Mouse (Mus musculus) heart, adult 18-20 months (tissue): Measurements from ENCODE around the gene Srd5a1. TPM values are rescaled to one million over a fixed set of nuclear protein-coding genes. Genes with fewer than 3 reads are reported as not detected.
"Not testable (repeated sequence)": the region's sequence is repeated elsewhere in the genome, so short reads cannot be mapped to it uniquely, and the experiment has no call there.

ENCODE experiments used
- DNase-seq, 2 experiments: peaks; one replicate each; pipeline ENCODE4 v3.0.0; 2021 to 2022; ENCODE audit warnings: mixed read lengths in 1 of 2
- total RNA-seq, 2 experiments: library from RNA; stranded (reverse); gene quantifications; 2 replicates each; pipeline ENCODE4 v1.2.3; 2021

Srd5a1 gene
- total RNA-seq, 2 experiments from 2014 or later = 0.31 to 0.35 TPM

DNA sequence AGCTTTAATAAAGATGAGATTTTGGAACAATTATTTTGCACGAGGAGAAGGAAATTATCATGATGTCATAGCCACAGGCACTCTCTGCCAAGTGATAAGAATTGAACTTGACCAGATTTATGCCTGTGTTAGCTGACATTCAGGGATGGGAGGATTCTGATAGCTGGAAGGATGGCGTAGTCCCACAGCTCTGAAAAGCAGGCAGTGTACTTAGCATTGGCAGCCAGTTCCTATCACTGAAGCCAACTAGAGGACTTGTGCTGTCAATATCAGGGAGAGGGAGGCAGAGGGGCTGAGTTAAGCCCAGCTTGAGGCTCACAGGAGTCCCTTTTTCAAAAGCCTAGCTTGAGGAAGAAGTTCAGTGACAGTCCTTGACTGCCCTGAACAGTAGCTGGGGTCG, 13.3 kb upstream of the Srd5a1 start:
- DNase-seq = no peak

DNA sequence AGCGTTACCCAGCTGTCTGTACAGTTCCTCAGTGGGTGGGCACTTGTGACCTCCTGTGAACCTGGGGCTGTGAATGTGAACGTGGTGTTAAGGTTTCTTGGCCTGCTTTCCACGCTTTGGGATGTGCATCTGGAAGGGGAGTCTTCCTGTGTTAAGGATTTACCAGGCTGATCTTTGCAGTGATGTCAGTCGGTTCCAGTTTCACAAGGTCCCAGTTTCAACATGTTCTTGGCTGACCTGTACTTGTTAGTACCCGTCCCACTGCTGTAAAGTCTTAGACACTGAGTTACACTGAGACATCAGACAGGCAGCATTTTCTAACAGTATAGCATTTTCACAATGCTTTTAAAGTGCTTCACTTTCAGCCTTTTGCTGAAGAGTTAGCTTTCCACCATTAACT, 12.6 kb upstream of the Srd5a1 start:
- DNase-seq = no peak

DNA sequence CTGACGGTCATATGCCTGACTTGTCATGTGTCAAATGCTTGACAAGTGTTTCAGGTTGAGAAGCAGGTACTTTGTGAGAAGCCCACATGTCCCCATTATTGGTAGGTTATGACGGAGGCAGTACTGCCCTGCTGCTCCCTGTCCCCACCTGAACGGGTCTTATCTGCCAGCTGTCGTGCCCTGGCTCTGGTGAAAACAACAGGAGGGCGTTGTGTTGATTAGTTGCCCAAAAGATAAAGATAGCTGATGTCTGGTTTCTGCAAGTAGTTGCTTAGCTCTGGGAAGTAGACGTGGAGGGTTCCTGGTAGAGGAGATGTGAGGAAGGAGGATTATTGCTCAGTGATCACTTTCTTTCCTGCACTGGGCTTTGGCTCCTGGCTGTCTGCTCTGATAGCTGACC, 5.5 kb upstream of the Srd5a1 start:
- no peak for DNase-seq

DNA sequence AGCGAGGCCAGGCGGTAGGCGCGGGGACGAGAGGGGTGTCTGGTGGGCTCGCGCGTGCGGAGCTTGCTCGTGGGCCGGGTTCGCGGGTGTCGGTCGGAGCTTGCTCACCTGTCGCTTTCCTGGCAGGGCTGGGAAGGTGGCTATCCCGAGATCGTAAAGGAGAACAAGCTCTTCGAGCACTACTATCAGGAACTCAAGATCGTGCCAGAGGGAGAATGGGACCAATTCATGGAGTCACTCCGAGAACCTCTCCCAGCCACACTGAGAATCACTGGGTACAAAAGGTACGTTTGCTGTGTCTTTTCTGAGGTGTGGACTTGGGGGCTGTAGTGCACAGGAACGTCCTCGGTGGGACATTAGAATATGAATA, 918 bp upstream of the Srd5a1 start:
- no peak for DNase-seq

DNA sequence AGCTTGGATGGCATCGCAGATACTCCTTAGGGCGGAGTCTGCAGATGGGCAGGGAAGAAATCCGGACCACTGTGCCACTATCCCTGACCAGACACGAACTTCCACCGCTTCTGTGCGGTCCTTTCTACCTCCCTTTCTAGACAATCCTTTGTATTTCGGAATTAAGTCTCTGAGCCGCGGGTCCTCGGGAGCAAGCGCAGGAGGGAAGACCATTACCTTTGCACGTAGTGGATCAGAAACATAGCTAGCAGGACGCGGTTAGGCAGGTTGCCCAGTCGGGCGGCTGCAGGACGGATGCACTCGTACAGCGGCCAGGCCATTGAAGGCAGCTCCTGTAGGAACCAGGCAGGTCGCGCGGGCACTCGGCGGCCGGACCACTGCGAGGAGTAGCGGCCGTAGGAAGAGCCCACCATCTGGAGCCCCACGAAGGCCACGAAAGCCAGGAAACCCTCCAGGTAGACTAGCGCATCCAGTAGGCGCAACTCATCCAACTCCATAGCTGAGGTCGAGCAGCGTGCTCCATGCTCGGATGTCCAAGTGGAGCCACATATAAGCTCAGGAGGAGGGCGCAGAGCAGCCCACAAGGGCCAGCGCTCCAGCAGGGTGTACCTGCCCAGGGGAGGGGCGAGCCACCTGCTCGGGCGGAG, 368 bp downstream of the Srd5a1 start:
- peak in 1 of 2 experiments; percentile 31 for DNase-seq

DNA sequence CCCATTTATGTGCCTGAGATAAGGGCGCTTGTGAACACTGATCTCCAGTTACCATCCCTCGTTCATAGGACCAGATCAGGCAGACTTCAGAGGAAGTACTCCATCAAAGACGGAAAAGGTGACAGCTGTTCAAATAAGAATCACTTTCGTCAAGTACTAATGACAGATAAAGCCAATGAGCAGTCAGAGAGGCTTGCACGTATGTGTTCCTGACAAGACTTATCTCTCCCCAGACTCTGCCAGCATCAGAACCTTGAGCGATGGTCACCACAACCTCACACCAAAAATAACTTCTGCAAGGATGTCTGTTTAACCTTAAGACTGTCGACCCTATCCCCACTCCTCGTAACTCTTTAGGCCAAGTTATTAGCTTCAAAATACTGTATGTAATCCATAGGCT, 2.5 kb downstream of the Srd5a1 start:
- DNase-seq = no peak

DNA sequence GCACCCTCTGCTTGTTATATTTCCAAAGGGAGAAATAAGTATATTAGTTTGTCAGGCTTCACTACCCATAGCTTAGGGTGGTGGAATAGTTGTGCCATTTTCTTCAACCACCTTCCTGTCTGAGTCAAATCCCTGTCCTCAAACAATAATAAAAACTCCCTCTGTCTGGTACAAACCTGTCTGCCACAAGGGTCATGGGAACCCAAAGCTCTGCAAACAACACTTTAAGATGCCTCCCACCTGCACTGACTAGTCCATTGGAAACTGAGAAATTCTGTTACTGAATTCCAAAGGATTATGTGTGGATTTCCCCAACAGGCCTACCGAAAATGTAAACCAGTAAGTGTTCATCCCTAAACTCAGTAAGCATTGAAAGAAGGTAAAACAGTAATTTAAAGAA, 6.6 kb downstream of the Srd5a1 start:
- DNase-seq = no peak

DNA sequence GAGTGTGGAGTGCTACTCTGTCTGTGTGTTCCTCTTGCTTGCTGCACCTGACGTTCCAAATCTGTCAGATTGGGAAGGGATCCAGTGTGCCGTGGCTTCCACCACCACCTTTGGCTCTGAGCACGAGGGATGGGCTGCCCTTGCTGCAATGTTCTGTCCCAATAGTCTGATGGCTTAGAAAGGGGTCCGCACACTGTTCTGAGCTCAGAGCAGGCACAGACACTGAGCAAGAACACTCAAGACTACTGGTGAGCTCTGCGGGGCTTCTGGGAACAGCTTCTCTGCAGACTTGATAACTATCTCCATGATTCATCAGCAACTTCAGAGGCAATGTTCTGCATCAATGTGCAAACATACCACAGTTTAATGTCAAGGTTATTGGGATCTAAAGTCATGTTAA, 9.9 kb downstream of the Srd5a1 start:
- no peak for DNase-seq

DNA sequence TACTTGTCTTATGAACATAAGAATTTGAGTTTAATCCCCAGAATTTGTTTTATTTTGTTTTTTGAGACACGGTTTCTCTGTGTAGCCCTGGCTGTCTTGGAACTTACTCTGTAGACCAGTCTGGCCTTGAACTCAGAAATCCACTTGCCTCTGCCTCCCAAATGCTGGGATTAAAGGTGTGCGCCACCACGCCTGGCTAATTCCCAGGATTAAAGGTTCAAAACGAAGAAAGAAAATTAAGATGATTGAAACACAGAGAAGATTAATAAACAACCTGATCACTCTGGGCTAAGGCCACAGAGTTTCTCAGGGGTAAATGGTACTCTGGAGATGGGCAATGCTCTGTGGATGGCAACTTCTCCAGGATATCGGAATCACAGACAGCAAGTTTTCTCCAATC, 10.4 kb downstream of the Srd5a1 start:
- DNase-seq = not testable (repeated sequence)

DNA sequence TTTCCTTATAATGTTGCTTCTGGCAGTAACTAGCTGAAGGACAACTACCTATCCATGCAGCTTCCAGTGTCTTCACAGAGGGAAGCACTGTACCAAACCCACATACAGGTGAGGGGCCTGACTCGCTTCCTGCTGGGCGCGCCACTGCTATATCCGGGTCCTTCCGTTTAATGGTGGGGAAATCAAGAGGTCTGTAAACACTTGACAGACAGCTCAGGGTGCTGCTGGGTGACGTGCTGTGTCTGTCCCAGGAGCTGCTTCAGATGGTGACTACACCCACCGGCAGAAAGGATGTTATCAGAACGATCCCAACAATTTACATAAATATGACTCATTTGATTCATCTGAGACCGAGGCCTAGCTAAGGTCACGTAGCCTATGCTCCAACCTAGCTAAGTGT, 12.4 kb downstream of the Srd5a1 start:
- DNase-seq = no peak

DNA sequence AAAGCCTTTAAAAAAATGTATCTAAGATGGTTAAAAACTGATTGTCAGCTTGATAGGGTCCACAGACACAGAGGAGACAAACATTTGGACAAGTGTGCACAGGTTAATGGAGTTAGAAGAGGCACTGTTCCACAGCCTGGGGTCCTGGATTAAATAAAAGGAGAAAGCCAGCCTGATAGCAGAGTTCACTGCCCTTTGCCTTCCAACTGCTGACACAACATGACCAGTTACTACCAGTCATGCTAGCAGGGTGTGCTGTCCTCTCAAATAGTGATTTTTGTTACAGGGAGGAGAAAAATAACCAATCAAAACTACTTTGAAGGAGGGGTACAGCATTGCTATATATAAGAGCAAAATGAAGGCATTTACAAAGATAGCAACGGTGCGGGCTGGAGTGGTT, 14.7 kb downstream of the Srd5a1 start:
- no peak for DNase-seq

DNA sequence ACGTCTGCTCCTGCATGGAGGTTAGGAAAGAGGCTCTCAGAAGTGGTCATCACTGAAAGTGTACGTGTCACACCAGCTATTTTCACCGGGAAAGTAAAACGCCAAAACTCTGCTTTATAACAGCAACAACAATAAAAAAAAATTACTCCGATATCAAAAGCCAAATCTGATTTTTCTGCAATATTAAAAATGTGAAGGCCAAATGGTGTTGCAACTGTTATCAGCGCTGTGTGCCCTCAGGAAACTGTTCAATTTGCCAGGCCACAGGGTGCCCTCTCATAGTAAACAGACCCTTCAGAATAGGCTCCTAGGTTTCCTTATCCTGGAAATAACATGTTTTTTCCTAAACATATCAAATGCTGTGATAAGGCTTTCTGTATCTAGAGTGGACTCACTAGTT, 15.3 kb downstream of the Srd5a1 start:
- DNase-seq = no peak

DNA sequence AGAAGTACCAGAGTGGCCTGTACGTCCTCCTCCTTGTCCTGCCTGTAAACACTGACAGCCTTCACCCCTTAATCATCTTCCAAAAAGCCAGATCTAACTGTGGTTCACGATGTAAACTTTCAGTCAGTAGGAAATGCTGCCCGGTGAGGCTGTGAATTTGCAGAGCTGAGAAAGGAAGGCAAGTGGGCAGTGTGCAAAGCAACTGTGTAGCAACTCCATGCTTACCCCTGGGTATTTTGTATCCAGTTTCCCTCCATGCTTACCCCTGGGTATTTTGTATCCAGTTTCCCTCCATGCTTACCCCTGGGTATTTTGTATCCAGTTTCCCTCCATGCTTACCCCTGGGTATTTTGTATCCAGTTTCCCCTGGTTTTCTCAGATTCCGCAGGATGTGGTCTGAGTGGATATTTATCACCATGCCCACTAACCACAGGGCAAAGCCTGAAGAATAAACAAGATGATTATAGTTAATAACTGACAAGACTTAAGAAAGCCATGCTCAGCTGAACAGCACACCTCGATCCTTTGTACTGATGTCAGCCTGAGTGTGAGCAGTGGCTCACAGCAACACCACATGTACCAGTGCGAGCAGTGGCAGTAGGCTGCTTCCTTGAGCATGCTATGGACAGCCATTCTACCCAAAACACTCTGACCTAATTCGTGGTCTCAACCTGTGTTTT, 16.5 kb downstream of the Srd5a1 start:
- DNase-seq = no peak

DNA sequence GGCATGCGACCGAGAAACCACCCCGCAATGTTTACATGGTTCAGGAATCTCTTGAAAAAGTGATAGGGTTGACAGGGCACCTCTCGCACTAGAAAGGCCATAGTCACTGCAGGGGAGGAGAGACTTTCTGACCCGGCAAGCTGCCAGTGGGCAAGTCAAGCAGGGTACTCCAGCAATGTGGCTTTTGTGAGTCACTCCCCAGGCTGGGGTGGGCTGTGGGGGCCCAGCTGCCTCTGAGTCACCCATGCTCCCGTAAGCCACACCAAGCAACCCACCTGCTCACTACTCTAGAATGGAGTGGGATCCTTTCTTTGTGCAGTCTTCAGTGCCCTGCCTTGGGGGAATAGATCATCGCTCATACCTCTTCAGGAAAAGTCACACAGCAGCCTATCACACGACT, 17.8 kb downstream of the Srd5a1 start:
- DNase-seq = no peak

DNA sequence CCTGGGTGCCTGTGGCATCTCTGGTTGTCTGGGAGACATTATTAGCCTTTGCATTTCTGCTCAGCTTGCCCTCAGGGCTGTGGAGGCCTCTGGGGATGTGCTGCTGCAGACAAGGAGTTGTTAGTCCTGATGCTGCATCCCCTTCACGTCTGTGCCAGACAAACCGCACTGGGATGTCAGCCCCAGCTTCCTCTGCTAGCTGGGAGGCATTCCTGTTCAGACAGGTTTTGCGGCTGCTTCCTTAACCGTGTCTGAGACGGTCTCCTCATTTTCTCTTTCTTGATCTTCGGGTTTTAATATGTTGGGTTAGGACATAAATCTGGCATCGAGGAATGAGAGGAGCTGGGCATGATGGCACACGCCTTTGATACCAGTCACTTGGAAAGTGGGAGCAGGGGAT, 19.0 kb downstream of the Srd5a1 start:
- no peak for DNase-seq

DNA sequence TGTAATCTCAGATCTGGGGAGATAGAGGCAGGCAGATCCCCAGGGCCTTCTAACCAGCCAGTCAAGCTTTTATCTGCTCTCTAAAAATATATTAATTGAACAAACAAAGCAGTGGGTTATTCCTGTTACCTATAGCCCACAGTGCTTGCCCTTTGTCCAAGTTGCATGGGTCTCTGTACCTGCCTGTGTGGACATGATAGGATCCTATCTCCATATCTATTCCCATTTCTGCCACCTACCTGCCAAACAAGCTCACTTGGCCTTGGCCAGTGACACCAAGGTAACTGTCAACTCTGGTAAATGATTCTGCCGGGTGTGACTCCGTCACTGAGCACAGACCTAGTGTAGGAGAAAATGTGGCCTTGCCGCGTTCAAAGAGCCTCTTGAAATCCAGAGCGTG, 19.9 kb downstream of the Srd5a1 start:
- no peak for DNase-seq

DNA sequence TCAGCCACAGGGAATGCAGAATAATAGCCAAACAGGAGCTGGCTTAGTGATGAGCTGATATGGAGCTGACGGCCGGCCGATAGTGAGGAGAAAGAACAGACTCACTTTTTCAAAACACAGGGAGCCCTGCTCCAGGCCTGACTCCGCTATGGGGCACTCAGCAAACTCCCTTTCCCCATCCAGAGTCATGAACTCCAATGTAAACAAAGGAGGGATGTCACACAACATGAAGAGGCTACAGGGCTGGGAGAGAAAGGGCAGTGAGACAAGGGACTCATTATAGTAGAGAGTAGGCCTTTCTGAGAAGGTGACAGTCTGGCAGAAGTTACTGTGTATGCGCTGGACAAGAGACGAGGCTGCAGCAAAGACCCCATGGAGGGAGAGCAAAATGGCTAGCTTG, 23.0 kb downstream of the Srd5a1 start:
- no peak for DNase-seq

DNA sequence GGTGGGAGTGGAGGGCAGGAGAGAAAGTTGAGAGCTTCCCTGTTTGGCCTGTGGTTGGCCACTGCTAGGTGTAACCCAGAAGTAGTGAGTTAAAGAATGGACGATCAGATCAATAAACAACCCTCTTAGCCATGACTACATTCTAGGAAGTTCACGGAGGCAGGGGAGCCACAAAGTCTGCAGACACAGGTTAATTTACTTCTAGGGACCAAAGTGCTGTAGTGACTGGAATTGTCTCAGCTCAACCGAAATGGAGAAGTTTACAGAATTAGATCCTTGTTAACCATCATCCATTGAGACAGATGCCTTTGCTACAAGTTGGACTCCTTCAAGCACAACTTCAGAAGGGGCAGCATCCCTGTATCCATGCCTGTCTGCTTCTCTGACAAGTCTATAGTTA, 23.4 kb downstream of the Srd5a1 start:
- no peak for DNase-seq

DNA sequence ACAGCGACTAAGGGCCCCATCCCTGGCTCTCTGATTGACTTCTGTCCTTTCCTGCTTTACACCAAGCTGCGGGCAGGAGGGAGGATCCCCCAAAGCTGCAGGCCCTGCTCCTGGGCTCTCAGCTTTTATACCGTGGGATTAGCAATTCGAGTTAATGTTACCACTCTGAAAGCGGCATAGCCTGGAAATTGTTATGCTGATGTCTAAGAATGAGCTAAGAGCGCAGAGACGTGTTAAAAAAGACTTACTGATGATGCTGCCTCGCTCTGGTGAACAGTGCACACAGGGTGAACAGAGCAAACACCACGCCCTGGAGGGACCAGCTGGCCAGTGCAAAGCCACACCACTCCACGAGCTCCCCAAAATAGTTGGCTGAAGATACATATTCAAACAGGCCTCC, 24.9 kb downstream of the Srd5a1 start:
- DNase-seq = no peak

DNA sequence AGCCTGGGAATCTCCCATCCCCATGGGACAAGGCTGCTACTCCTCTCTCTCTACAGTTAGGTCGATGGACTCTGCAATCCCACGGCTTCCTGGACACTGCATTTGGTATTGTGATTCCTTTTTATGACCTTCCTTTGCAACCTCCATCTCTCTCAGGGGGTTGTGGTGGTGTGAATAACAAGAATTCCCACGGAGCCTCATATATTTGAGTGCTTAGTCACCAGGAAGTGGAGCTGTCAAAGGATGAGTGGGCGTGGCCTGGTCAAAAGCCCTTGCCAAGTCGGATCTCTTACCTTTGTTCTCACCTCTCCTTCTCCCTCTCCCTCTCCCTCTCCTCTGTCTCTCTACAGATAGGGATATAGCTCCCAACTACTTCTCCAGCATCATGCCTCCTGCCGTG, 25.4 kb downstream of the Srd5a1 start:
- peak in 1 of 2 experiments; percentile 6 for DNase-seq

DNA sequence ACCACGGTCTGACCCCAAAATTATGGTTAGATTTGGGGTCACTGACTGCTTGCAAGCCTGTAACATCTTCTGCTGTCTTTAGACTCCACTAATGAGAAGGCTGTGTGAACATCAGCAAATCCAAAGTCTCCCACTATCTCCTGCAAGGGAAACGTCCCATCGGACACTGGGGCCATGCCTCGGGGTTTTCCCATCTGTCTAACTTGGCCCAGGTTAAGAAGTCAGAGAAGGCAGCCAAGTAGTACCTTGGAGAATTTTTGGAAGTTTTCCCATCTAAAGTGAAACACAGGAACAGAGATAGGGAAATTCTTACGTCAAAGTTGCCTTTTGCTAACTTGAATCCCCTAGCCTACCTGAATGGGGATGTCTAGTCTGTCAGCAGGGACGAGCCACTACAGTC, 27.7 kb downstream of the Srd5a1 start:
- DNase-seq = no peak

DNA sequence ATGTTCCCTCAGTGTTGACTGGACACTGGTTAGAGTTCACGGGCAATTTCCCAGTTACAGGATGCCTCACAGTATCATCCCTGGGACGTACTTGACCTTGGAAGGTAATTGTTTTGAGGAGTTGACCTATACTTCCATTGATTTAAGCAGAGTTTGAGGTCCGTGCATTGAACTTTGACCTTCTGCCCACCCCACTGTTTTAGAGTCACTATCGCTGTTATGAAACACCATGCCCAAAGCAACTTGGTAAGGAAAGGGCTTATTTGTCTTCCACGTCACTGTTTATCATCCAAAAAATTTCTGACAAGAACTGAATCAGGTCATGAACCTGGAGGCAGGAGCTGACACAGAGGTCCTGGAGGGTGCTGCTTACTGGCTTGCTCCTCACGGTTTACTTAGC, 28.8 kb downstream of the Srd5a1 start:
- DNase-seq = no peak

DNA sequence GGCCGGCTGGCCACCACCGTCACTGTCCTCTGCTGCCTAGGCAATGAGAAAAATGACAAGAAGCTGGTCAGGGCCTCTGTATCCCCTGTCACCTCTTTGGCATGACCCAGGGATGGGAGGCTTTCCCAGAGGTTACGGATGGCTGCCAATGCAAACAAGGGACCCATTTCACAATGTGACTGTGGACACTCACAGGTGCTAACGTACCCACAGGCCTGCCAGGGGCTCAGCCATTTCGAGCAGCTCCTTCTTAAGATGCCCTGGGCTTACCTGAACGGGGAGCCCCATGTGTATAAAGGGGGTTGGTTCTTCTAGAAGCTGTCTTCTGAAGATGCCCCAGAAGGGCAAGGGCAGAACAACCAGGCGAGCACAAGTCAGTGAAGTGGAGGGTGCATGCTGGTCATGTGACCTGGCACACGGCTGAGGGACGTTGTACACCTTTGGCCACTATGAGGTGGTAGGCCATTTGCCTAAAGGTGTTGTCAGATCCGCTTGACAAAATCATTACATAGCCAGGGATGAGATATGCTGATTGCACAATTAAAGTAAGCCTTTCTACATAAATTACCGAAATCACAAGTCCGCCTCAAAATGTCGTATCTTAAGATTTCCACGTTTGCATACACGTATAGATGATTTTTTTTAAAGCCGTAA, 33.9 kb downstream of the Srd5a1 start:
- no peak for DNase-seq

DNA sequence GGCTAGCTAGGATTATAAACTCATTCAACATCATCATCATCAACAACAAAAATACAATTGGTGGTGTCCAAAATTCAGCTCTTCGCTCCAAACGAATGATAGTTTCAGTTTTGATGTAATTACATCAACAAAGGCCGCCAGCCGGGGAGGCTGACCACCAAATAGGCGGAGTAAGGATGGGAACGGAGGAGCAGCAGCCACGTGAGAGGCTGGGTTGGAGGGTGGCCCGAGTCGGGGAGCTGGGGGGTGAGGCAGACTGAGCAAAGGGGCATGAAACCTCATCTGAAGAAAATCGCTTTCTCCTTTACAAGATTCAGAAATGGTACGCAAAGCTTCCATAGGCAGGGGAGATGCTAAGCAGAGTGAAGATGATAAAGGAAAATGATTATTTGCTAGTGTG, 34.6 kb downstream of the Srd5a1 start:
- peak; percentile 12 to 24 for DNase-seq
